Mouse (Mus musculus): ENCODE results near the gene Taok3. TPM values are rescaled to one million over a fixed set of nuclear protein-coding genes. Genes with fewer than 3 reads are reported as not detected.

The Taok3 gene
- polyA plus RNA-seq, 1 experiment: 5.1 TPM

GRCm38 (mm10) chr5:117115193-117115767 is 4.6 kb upstream of the Taok3 start:
- Histone ChIP-seq H3K27me3 (ENCODE audit: control insufficient read depth) (no peaks in the 10 kb centered on the region), H3K36me3 (ENCODE audit: control insufficient read depth) (peaks cover 38% of the 10 kb centered on the region), H3K4me1 (ENCODE audit: control insufficient read depth) (peaks cover 52% of the 10 kb centered on the region), H3K9me3 (ENCODE audit: control insufficient read depth, low read length) (no peaks in the 10 kb centered on the region), H3K4me3 (replicated peaks) (peak overlapping the region; percentile 98)
- no peak for TF ChIP-seq GATA1 (IDR thresholded peaks at IDR 0.05; ENCODE audit: low read length)

DNA sequence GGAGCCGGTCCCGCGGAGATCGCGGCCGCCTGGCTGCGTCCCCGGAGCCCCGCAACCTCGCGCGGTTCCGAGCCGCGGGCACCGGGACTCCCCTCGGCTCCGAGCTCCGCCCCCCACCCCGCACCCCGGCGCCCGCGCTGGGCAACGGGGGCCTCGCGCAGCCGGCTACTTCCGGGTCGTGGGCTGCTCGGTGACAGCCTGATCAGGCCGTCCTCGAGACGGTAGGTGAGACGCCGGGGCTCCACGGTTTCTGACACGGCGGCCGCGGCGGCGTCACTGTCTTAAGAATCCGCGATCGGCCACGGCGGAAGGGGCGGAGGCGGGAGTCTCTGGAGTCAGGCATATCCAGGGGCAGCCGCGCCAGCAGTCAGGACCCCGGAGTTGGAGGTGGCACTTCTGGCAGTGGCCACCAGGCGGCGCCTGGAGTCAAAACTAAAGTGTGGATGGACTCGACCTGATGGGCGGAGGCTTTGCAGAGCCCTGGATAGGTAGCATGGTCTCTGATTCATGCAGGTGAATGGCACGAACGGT is 4.0 kb upstream of the Taok3 start, which contains the start of gene Suds3:
Suds3 (minus strand) TSS at position 278 of the 531 bp plus-strand sequence.
- TF ChIP-seq TAL1 (IDR thresholded peaks at IDR 0.05; ENCODE audit: low read length): no peak
- Histone ChIP-seq H3K9me3 (ENCODE audit: control insufficient read depth, low read length) (no peaks in the 10 kb centered on the region), H3K27me3 (ENCODE audit: control insufficient read depth) (no peaks in the 10 kb centered on the region), H3K4me3 (replicated peaks) (peak within 1 kb of the TSS; percentile 98), H3K36me3 (ENCODE audit: control insufficient read depth) (peaks cover 32% of the 10 kb centered on the region), H3K4me1 (ENCODE audit: control insufficient read depth) (peaks cover 56% of the 10 kb centered on the region)

- no peak overlapping the region for H3K4me3 ChIP-seq (replicated peaks)
- H3K9me3 ChIP-seq (ENCODE audit: control insufficient read depth, low read length): no peaks in the 10 kb centered on the region
- TF ChIP-seq GATA1 (IDR thresholded peaks at IDR 0.05; ENCODE audit: low read length): no peak
- no peaks in the 10 kb centered on the region for H3K27me3 ChIP-seq (ENCODE audit: control insufficient read depth)
- peaks cover 25% of the 10 kb centered on the region for H3K36me3 ChIP-seq (ENCODE audit: control insufficient read depth)
- H3K4me1 ChIP-seq (ENCODE audit: control insufficient read depth): peaks cover 61% of the 10 kb centered on the region
These were observed 3.3 kb upstream of the Taok3 start for GRCm38 (mm10) chr5:117116660-117117059.

DNA sequence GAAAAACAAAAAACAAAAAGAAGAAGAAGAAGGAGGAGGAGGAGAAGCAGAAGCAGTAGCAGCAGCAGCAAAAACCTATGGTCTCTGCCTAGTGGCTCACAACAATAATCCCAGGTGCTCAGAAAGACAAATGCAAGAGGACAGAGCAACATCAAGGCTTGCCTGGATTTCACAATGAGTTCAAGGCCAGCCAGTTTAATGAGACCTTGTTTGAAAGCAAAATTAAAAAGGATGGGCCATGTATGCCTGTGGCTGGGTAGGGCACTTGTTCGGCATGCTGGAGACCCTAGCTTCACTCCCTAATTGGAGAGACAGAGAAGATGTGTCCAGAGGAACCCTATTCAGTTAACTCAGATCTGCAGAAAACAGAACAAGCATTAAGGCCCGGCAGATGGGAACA is 2.7 kb upstream of the Taok3 start:
- Histone ChIP-seq H3K4me3 (replicated peaks) (no peak overlapping the region), H3K27me3 (ENCODE audit: control insufficient read depth) (no peaks in the 10 kb centered on the region), H3K9me3 (ENCODE audit: control insufficient read depth, low read length) (no peaks in the 10 kb centered on the region), H3K4me1 (ENCODE audit: control insufficient read depth) (peaks cover 64% of the 10 kb centered on the region), H3K36me3 (ENCODE audit: control insufficient read depth) (peaks cover 19% of the 10 kb centered on the region)
- no peak for TF ChIP-seq GATA1 (IDR thresholded peaks at IDR 0.05; ENCODE audit: low read length)
- TF ChIP-seq TAL1 (IDR thresholded peaks at IDR 0.05; ENCODE audit: low read length): no peak

- H3K9me3 ChIP-seq (ENCODE audit: control insufficient read depth, low read length): no peaks in the 10 kb centered on the region
- H3K36me3 ChIP-seq (ENCODE audit: control insufficient read depth): peaks cover 17% of the 10 kb centered on the region
- no peak overlapping the region for H3K4me3 ChIP-seq (replicated peaks)
- H3K27me3 ChIP-seq (ENCODE audit: control insufficient read depth): no peaks in the 10 kb centered on the region
- H3K4me1 ChIP-seq (ENCODE audit: control insufficient read depth): peaks cover 67% of the 10 kb centered on the region
- no peak for TF ChIP-seq TAL1 (IDR thresholded peaks at IDR 0.05; ENCODE audit: low read length)
These were observed 2.2 kb upstream of the Taok3 start for GRCm38 (mm10) chr5:117117716-117118115.

- Histone ChIP-seq H3K4me1 (ENCODE audit: control insufficient read depth) (peaks cover 71% of the 10 kb centered on the region), H3K9me3 (ENCODE audit: control insufficient read depth, low read length) (peaks cover 1% of the 10 kb centered on the region; the same call in 1 of the 2 replicates), H3K36me3 (ENCODE audit: control insufficient read depth) (peaks cover 14% of the 10 kb centered on the region), H3K27me3 (ENCODE audit: control insufficient read depth) (no peaks in the 10 kb centered on the region), H3K4me3 (replicated peaks) (no peak overlapping the region)
- TF ChIP-seq GATA1 (IDR thresholded peaks at IDR 0.05; ENCODE audit: low read length) (no peak), TAL1 (IDR thresholded peaks at IDR 0.05; ENCODE audit: low read length) (no peak)
These were observed 1.7 kb upstream of the Taok3 start for GRCm38 (mm10) chr5:117118220-117118619.

- H3K36me3 ChIP-seq (ENCODE audit: control insufficient read depth): peaks cover 14% of the 10 kb centered on the region
- no peaks in the 10 kb centered on the region for H3K27me3 ChIP-seq (ENCODE audit: control insufficient read depth)
- H3K4me1 ChIP-seq (ENCODE audit: control insufficient read depth): peaks cover 77% of the 10 kb centered on the region
- peaks cover 7% of the 10 kb centered on the region for H3K9me3 ChIP-seq (ENCODE audit: control insufficient read depth, low read length)
- H3K4me3 ChIP-seq (replicated peaks): peak overlapping the region; percentile 98
- TF ChIP-seq TAL1 (IDR thresholded peaks at IDR 0.05; ENCODE audit: low read length): no peak
- no peak for TF ChIP-seq GATA1 (IDR thresholded peaks at IDR 0.05; ENCODE audit: low read length)
These were observed 1.1 kb upstream of the Taok3 start for GRCm38 (mm10) chr5:117118850-117119249.

DNA sequence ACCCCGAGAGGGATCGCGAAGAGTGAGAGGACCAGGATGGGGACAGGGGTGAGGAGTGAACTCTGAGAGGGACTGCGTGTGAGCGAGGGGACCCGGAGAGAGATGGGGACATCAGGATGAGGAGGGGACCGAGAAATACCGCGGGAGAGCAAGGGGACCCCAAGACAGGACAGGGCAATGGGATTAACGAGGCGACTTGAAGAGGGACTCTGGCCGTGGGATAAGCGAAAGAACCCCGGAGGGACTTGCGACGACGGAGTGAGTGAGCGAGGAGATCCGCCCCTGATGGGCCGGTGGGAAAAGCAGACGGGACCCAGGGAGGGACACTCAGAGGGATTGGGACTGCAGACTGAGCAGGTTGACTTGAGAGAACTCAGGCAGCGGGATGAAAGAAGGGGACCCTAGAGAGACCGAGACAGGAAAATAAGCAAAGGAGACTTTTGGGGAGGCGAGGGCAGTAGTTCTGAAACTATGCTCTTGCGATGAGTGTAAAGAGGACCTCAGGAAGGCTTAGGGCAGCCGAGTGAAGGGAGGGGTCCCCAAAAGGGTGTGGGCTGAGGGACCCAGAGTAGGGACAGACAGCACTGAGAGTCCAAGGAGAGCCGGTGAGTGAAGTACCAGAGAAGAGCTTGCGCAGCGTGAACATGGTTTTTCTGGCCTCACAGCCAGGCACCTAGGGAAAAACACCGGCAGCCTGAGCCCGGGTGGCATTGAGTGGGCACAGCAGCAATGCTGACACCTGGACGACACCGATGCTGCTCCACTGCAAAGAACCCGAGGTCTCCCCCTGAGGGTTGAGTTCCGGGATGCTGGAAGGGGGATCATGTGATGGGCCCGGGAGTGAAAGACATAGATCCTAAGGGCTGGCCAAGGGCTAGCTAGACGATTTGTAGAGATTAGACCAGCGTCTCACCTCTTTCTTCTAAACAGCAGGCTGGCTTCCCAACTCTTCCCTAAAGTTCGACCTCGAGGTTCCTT is 849 bp downstream of the Taok3 start:
- H3K27me3 ChIP-seq (ENCODE audit: control insufficient read depth): no peaks in the 10 kb centered on the region
- peak overlapping the region; percentile 98 for H3K4me3 ChIP-seq (replicated peaks)
- peaks cover 29% of the 10 kb centered on the region for H3K36me3 ChIP-seq (ENCODE audit: control insufficient read depth)
- peaks cover 80% of the 10 kb centered on the region for H3K4me1 ChIP-seq (ENCODE audit: control insufficient read depth)
- H3K9me3 ChIP-seq (ENCODE audit: control insufficient read depth, low read length): peaks cover 19% of the 10 kb centered on the region
- TF ChIP-seq TAL1 (IDR thresholded peaks at IDR 0.05; ENCODE audit: low read length) (no peak), GATA1 (IDR thresholded peaks at IDR 0.05; ENCODE audit: low read length) (no peak)

DNA sequence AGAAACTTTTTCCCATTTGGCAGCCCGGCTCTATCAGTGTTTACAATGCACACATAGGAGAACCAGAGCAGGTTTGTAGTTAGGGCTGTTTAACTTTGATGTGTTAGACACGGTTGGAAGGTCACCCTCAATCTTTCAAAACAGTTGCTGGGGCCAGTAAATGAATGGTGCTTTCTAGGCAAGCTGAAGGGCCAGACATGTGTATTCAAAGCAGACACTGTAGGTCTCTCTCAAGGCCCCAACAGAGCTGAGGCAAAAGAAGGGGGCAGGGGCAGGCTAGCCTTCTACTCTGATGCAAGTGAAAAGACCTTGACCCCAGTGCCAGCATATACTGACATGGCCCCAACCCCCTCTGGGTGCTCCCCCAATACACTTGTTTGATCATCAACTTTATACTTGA is 1.7 kb downstream of the Taok3 start:
- peak overlapping the region; percentile 98 for H3K4me3 ChIP-seq (replicated peaks)
- TF ChIP-seq TAL1 (IDR thresholded peaks at IDR 0.05; ENCODE audit: low read length) (no peak), GATA1 (IDR thresholded peaks at IDR 0.05; ENCODE audit: low read length) (no peak)
- H3K36me3 ChIP-seq (ENCODE audit: control insufficient read depth): peaks cover 33% of the 10 kb centered on the region
- H3K27me3 ChIP-seq (ENCODE audit: control insufficient read depth): no peaks in the 10 kb centered on the region
- H3K4me1 ChIP-seq (ENCODE audit: control insufficient read depth): peaks cover 78% of the 10 kb centered on the region
- peaks cover 24% of the 10 kb centered on the region for H3K9me3 ChIP-seq (ENCODE audit: control insufficient read depth, low read length)
